Mouse (Mus musculus) gastrocnemius, postnatal 14 days (tissue): ENCODE data around the gene Gucy2c. TPM values are rescaled to one million over a fixed set of nuclear protein-coding genes. Genes with fewer than 3 reads are reported as not detected.
A peak's percentile ranks its signal among the peaks of the same experiment; 100 is the strongest.
"Not testable (repeated sequence)": the region's sequence is repeated elsewhere in the genome, so short reads cannot be mapped to it uniquely, and the experiment has no call there.

ENCODE experiments used
- DNase-seq: peaks from one replicate; pipeline ENCODE4 v3.0.0; 2021; ENCODE audit warnings: mixed read lengths
- intact Hi-C: fragments of 180-260 bp; cut with DNase I; formaldehyde crosslinking; loops from one replicate; pipeline ENCODE4 v1.15.1; 2025; ENCODE audit warnings: low total_unique reads
- total RNA-seq, 2 experiments: library from RNA; stranded (reverse); gene quantifications; 2 replicates each; pipeline ENCODE4 v1.2.3; 2021

The Gucy2c gene
- total RNA-seq, 2 experiments from 2014 or later, result not detected

GRCm38 (mm10) chr6:136804705-136805408 lies 23.3 kb upstream of the Gucy2c start:
- intact Hi-C loops, result no loop called here
- no peak for DNase-seq

GRCm38 (mm10) chr6:136803739-136804633 lies 22.4 kb upstream of the Gucy2c start, which contains the start of gene Hist4h4:
Gene Hist4h4, minus strand, starts transcription at chr6:136804415.
- DNase-seq, result peak; percentile 91
- intact Hi-C loops, result no loop called here

GRCm38 (mm10) chr6:136803093-136803738 lies 21.7 kb upstream of the Gucy2c start:
- intact Hi-C loops, result no loop called here
- DNase-seq, result no peak

- no peak for DNase-seq
- intact Hi-C loops, result no loop called here
Observed at GRCm38 (mm10) chr6:136801274-136801673, 19.7 kb upstream of the Gucy2c start.

GRCm38 (mm10) chr6:136800710-136801109 lies 19.1 kb upstream of the Gucy2c start:
- DNase-seq, result no peak
- intact Hi-C loops, result no loop called here

- intact Hi-C loops, DNase-seq: not testable (repeated sequence)
Observed at GRCm38 (mm10) chr6:136797874-136798693, 16.5 kb upstream of the Gucy2c start.

GRCm38 (mm10) chr6:136795850-136796249 lies 14.3 kb upstream of the Gucy2c start:
- intact Hi-C loops, result no loop called here
- DNase-seq, result no peak

GRCm38 (mm10) chr6:136795110-136795509 lies 13.5 kb upstream of the Gucy2c start:
- no peak for DNase-seq
- intact Hi-C loops, result no loop called here

- no peak for DNase-seq
- intact Hi-C loops, result no loop called here
Observed at GRCm38 (mm10) chr6:136793831-136794525, 12.4 kb upstream of the Gucy2c start.

- no peak for DNase-seq
- intact Hi-C loops, result no loop called here
Observed at GRCm38 (mm10) chr6:136792884-136793758, 11.6 kb upstream of the Gucy2c start.

GRCm38 (mm10) chr6:136789391-136789971 lies 7.9 kb upstream of the Gucy2c start:
- intact Hi-C loops, result no loop called here
- DNase-seq, result peak; percentile 69

- DNase-seq, result no peak
- intact Hi-C loops, result no loop called here
Observed at GRCm38 (mm10) chr6:136782761-136783160, 1.2 kb upstream of the Gucy2c start.

- DNase-seq, result no peak
- intact Hi-C loops, result no loop called here
Observed at GRCm38 (mm10) chr6:136782146-136782545, 581 bp upstream of the Gucy2c start.

GRCm38 (mm10) chr6:136776392-136776791 lies 5.2 kb downstream of the Gucy2c start:
- DNase-seq, result no peak
- intact Hi-C loops, result no loop called here

- intact Hi-C loops, result no loop called here
- DNase-seq, result no peak
Observed at GRCm38 (mm10) chr6:136769859-136770258, 11.7 kb downstream of the Gucy2c start.

GRCm38 (mm10) chr6:136769143-136769542 lies 12.4 kb downstream of the Gucy2c start:
- DNase-seq, result no peak
- intact Hi-C loops, result no loop called here

- intact Hi-C loops, result no loop called here
- no peak for DNase-seq
Observed at GRCm38 (mm10) chr6:136763912-136764311, 17.7 kb downstream of the Gucy2c start.
